Mouse (Mus musculus) CH12.LX (cell line): Measurements from ENCODE around the gene Gmds.

Experiments used
- CHD1 ChIP-seq: IDR thresholded peaks from 2 replicates; pipeline ENCODE4 v1.6.1; 2012; ENCODE audit warnings: low read depth, low read length, improper control_type of control experiment, inconsistent platforms
- CTCF ChIP-seq, 2 experiments: IDR thresholded peaks in 1 of 2; conservative IDR thresholded peaks in 1 of 2; 2 replicates each; pipeline ENCODE4 v1.5.1; 2011 to 2012; ENCODE audit warnings: low read depth in 2 of 2, low read length in 2 of 2, improper control_type of control experiment in 1 of 2, inconsistent platforms in 1 of 2, mild to moderate bottlenecking in 1 of 2, moderate library complexity in 1 of 2
- JUN ChIP-seq: IDR thresholded peaks from 2 replicates; pipeline ENCODE4 v1.6.1; 2011; ENCODE audit warnings: low read depth, mild to moderate bottlenecking, low read length, improper control_type of control experiment, moderate library complexity; ENCODE audit not compliant: insufficient read depth
- MAFK ChIP-seq: IDR thresholded peaks from 2 replicates; pipeline ENCODE4 v1.6.1; 2011; ENCODE audit warnings: low read length, improper control_type of control experiment; ENCODE audit not compliant: insufficient replicate concordance
- MYC ChIP-seq: IDR thresholded peaks from 2 replicates; pipeline ENCODE4 v1.6.1; 2011; ENCODE audit warnings: low read depth, mild to moderate bottlenecking, improper control_type of control experiment, low read length
- PAX5 ChIP-seq: IDR thresholded peaks from 2 replicates; pipeline ENCODE4 v1.6.1; 2012; ENCODE audit warnings: low read length, inconsistent platforms, mixed read lengths
- POLR2A ChIP-seq: IDR thresholded peaks from 2 replicates; pipeline ENCODE4 v1.6.1; 2011; ENCODE audit warnings: low read depth, mild to moderate bottlenecking, improper control_type of control experiment, low read length
- POLR2AphosphoS2 ChIP-seq: IDR thresholded peaks from 2 replicates; pipeline ENCODE4 v1.6.1; 2011; ENCODE audit warnings: low read depth, low read length, improper control_type of control experiment
- TCF12 ChIP-seq: IDR thresholded peaks from 2 replicates; pipeline ENCODE4 v1.6.1; 2014; ENCODE audit warnings: low read depth, mild to moderate bottlenecking, inconsistent platforms, low read length, improper control_type of control experiment
- USF1 ChIP-seq: IDR thresholded peaks from 2 replicates; pipeline ENCODE4 v1.6.1; 2014; ENCODE audit warnings: low read depth, mild to moderate bottlenecking, inconsistent platforms, low read length, improper control_type of control experiment

DNA sequence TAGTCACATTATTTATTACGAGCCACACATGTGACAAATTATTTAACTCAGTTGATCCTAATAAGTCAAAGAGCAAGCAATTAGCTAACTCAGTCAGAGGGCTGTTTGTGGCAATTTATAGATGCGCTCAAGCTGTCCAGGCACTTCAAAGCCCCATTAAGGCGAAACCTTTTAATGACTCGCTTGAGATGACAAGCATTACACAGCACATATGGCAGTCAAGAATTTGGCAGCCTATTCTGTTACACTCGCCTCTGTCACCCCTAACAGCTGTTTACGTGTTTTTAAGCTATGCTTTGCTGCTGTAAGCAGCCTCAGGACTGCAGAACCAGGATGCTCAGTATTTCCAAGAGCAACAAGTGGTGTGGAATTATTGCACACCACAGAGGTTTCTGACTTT is 283.2 kb downstream of the Gmds start:
- no peak for TF ChIP-seq PAX5
- TF ChIP-seq MAFK, result no peak
- TF ChIP-seq CHD1, result no peak
- no peak for TF ChIP-seq POLR2A
- no peak for TF ChIP-seq USF1
- no peak for TF ChIP-seq CTCF (conservative IDR thresholded peaks at IDR 0.05 in 1 of 2, IDR thresholded peaks at IDR 0.05 in 1 of 2; ENCODE audit: low read depth in 2 of 2, low read length in 2 of 2)
- no peak for TF ChIP-seq JUN
- no peak for TF ChIP-seq POLR2AphosphoS2
- TF ChIP-seq TCF12, result no peak
- no peak for TF ChIP-seq MYC
